Mouse (Mus musculus): ENCODE data around the gene Gse1. TPM values are rescaled to one million over a fixed set of nuclear protein-coding genes. Genes with fewer than 3 reads are reported as not detected.

Gse1 gene
- polyA plus RNA-seq, 1 experiment from 2014 or later, result 6.8 TPM

GRCm38 (mm10) chr8:120213939-120214338 is 14.3 kb upstream of the Gse1 start:
- 75% methylated on average over 5 of the region's 5 CpGs for WGBS
- Histone ChIP-seq H3K9ac (no peak overlapping the region), H3K9me3 (no peaks in the 10 kb centered on the region), H3K27ac (no peak overlapping the region), H3K4me2 (no peak overlapping the region), H3K36me3 (no peaks in the 10 kb centered on the region), H3K4me3 (no peak overlapping the region), H3K27me3 (no peaks in the 10 kb centered on the region), H3K4me1 (peaks cover 51% of the 10 kb centered on the region)
- no peak for ATAC-seq (ENCODE audit: insufficient number of reproducible peaks, low FRiP score, low TSS enrichment, low read depth)

GRCm38 (mm10) chr8:120215416-120216141 is 12.7 kb upstream of the Gse1 start:
- Histone ChIP-seq H3K9ac (no peak overlapping the region), H3K4me3 (no peak overlapping the region), H3K27ac (peak overlapping the region; percentile 64), H3K9me3 (no peaks in the 10 kb centered on the region), H3K36me3 (no peaks in the 10 kb centered on the region), H3K27me3 (no peaks in the 10 kb centered on the region), H3K4me1 (peaks cover 44% of the 10 kb centered on the region), H3K4me2 (no peak overlapping the region)
- 33% methylated on average over 7 of the region's 7 CpGs for WGBS
- no peak for ATAC-seq (ENCODE audit: insufficient number of reproducible peaks, low FRiP score, low TSS enrichment, low read depth)

GRCm38 (mm10) chr8:120216855-120217830 is 11.1 kb upstream of the Gse1 start:
- H3K27me3 ChIP-seq, result no peaks in the 10 kb centered on the region; the same call in 1 of the 2 replicates
- no peak overlapping the region for H3K4me2 ChIP-seq
- no peak overlapping the region; the same call in 1 of the 2 replicates for H3K4me3 ChIP-seq
- H3K4me1 ChIP-seq, result peaks cover 32% of the 10 kb centered on the region
- no peaks in the 10 kb centered on the region for H3K36me3 ChIP-seq
- 12% methylated on average over 13 of the region's 13 CpGs for WGBS
- peak overlapping the region; percentile 72 for H3K27ac ChIP-seq
- H3K9ac ChIP-seq, result no peak overlapping the region
- no peaks in the 10 kb centered on the region for H3K9me3 ChIP-seq
- peak; percentile 76 for ATAC-seq (ENCODE audit: insufficient number of reproducible peaks, low FRiP score, low TSS enrichment, low read depth)

- H3K9me3 ChIP-seq, result no peaks in the 10 kb centered on the region
- no peak overlapping the region for H3K4me3 ChIP-seq
- H3K4me1 ChIP-seq, result peaks cover 34% of the 10 kb centered on the region
- H3K36me3 ChIP-seq, result no peaks in the 10 kb centered on the region
- no peak overlapping the region for H3K9ac ChIP-seq
- H3K27ac ChIP-seq, result no peak overlapping the region
- H3K27me3 ChIP-seq, result no peaks in the 10 kb centered on the region; the same call in 1 of the 2 replicates
- H3K4me2 ChIP-seq, result no peak overlapping the region
- 21% methylated on average over 11 of the region's 11 CpGs for WGBS
- ATAC-seq (ENCODE audit: insufficient number of reproducible peaks, low FRiP score, low TSS enrichment, low read depth), result no peak
These were observed 5.7 kb upstream of the Gse1 start for GRCm38 (mm10) chr8:120222548-120222947.

GRCm38 (mm10) chr8:120224521-120225420 is 3.5 kb upstream of the Gse1 start:
- H3K36me3 ChIP-seq, result no peaks in the 10 kb centered on the region
- no peak overlapping the region for H3K9ac ChIP-seq
- H3K27ac ChIP-seq, result 0 out of 2 replicates have a peak overlapping the region, but pooled peaks have one; percentile 47
- peaks cover 6% of the 10 kb centered on the region; the same call in 1 of the 2 replicates for H3K27me3 ChIP-seq
- H3K4me1 ChIP-seq, result peaks cover 44% of the 10 kb centered on the region
- H3K9me3 ChIP-seq, result no peaks in the 10 kb centered on the region
- no peak overlapping the region for H3K4me2 ChIP-seq
- 35% methylated on average over 11 of the region's 11 CpGs for WGBS
- no peak for ATAC-seq (ENCODE audit: insufficient number of reproducible peaks, low FRiP score, low TSS enrichment, low read depth)
- no peak overlapping the region for H3K4me3 ChIP-seq

GRCm38 (mm10) chr8:120225421-120226151 is 2.7 kb upstream of the Gse1 start:
- peaks cover 52% of the 10 kb centered on the region for H3K4me1 ChIP-seq
- 43% methylated on average over 10 of the region's 10 CpGs for WGBS
- no peaks in the 10 kb centered on the region for H3K36me3 ChIP-seq
- no peaks in the 10 kb centered on the region for H3K9me3 ChIP-seq
- H3K27me3 ChIP-seq, result peaks cover 8% of the 10 kb centered on the region; the same call in 1 of the 2 replicates
- H3K27ac ChIP-seq, result peak overlapping the region; percentile 28; the same call in 1 of the 2 replicates
- no peak overlapping the region for H3K4me2 ChIP-seq
- no peak for ATAC-seq (ENCODE audit: insufficient number of reproducible peaks, low FRiP score, low TSS enrichment, low read depth)
- no peak overlapping the region for H3K4me3 ChIP-seq
- H3K9ac ChIP-seq, result no peak overlapping the region

- Histone ChIP-seq H3K27ac (peak overlapping the region; percentile 69), H3K9me3 (no peaks in the 10 kb centered on the region), H3K4me1 (peaks cover 65% of the 10 kb centered on the region), H3K9ac (no peak overlapping the region), H3K36me3 (no peaks in the 10 kb centered on the region), H3K4me2 (peak overlapping the region; percentile 95), H3K4me3 (no peak overlapping the region), H3K27me3 (peaks cover 8% of the 10 kb centered on the region; the same call in 1 of the 2 replicates)
- 41% methylated on average over 5 of the region's 5 CpGs for WGBS
- no peak for ATAC-seq (ENCODE audit: insufficient number of reproducible peaks, low FRiP score, low TSS enrichment, low read depth)
These were observed 1.3 kb upstream of the Gse1 start for GRCm38 (mm10) chr8:120226700-120227577.

- H3K9me3 ChIP-seq, result no peaks in the 10 kb centered on the region
- H3K4me3 ChIP-seq, result peak overlapping the region; percentile 69
- H3K36me3 ChIP-seq, result no peaks in the 10 kb centered on the region
- H3K27me3 ChIP-seq, result 0 out of 2 replicates have a peak, but pooled peaks cover 8% of the 10 kb centered on the region
- H3K9ac ChIP-seq, result no peak overlapping the region
- peak overlapping the region; percentile 69 for H3K27ac ChIP-seq
- H3K4me1 ChIP-seq, result peaks cover 71% of the 10 kb centered on the region
- H3K4me2 ChIP-seq, result peak overlapping the region; percentile 95
- ATAC-seq (ENCODE audit: insufficient number of reproducible peaks, low FRiP score, low TSS enrichment, low read depth), result no peak
These were observed 729 bp upstream of the Gse1 start for GRCm38 (mm10) chr8:120227578-120227876.

- no peak for ATAC-seq (ENCODE audit: insufficient number of reproducible peaks, low FRiP score, low TSS enrichment, low read depth)
These were observed 721 bp downstream of the Gse1 start for GRCm38 (mm10) chr8:120228781-120229573.

More at GRCm38 (mm10) chr8:120228781-120229573, 721 bp downstream of the Gse1 start:
- peak overlapping the region; percentile 71 for H3K27ac ChIP-seq
- peak overlapping the region; percentile 67 for H3K9ac ChIP-seq
- H3K9me3 ChIP-seq, result no peaks in the 10 kb centered on the region
- H3K27me3 ChIP-seq, result 0 out of 2 replicates have a peak, but pooled peaks cover 8% of the 10 kb centered on the region
- WGBS, result under 1% methylated on average over 115 of the region's 125 CpGs
- H3K36me3 ChIP-seq, result no peaks in the 10 kb centered on the region
- peak overlapping the region; percentile 95 for H3K4me2 ChIP-seq
- H3K4me3 ChIP-seq, result peak overlapping the region; percentile 69
- H3K4me1 ChIP-seq, result peaks cover 86% of the 10 kb centered on the region

Data from limb, embryonic 15.5 days (tissue).